Mouse (Mus musculus) olfactory bulb, adult 2 months (tissue): Measurements from ENCODE around the gene Cdc42.

ENCODE experiments used
- CTCF ChIP-seq: fragments of 200-500 bp; IDR thresholded peaks from 2 replicates; pipeline ENCODE4 v1.5.1; 2012; ENCODE audit warnings: low read depth, mild to moderate bottlenecking, low read length, moderate library complexity; ENCODE audit not compliant: insufficient read depth
- POLR2A ChIP-seq: fragments of 200-500 bp; IDR thresholded peaks from 2 replicates; pipeline ENCODE4 v1.6.1; 2012; ENCODE audit warnings: mild to moderate bottlenecking, low read depth, low read length, moderate library complexity; ENCODE audit not compliant: insufficient read depth

GRCm38 (mm10) chr4:137392874-137393273, 35.4 kb upstream of the Cdc42 start:
- no peak for TF ChIP-seq CTCF
- TF ChIP-seq POLR2A: no peak
